Mouse (Mus musculus) frontal cortex, adult (tissue): ENCODE results near the gene Cntnap2.
A peak's percentile ranks its signal among the peaks of the same experiment; 100 is the strongest.

Source experiments
- ATAC-seq: cut with Nextera tagmentation; 2 replicates; pipeline ENCODE4 v1.9.2; 2017; ENCODE audit warnings: mild to moderate bottlenecking, moderate library complexity, mixed read lengths; ENCODE audit not compliant: low TSS enrichment

Cntnap2 gene

DNA sequence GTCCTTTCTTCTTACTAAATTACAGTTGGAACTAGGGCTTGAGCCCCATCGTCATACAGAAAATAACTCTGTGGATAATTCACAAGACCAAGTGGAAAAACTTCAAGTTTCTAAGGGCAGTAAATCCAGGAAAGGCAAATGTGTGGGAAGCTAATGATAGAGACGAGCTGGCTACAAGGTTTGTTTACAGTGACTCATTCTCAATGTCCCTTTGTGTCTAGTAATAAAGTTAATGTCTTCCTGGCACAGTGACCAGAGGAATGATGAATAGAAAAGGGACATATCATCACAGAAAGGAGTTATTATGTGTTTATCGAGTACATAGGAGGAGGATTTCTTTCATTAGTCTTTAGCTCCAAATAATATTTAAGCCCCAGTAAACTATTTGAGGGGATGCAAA, 828.7 kb downstream of the Cntnap2 start:
- no peak for ATAC-seq

- ATAC-seq, result peak; percentile 92
These were observed 879.1 kb downstream of the Cntnap2 start for GRCm38 (mm10) chr6:45938263-45938662.

- no peak for ATAC-seq
These were observed 879.6 kb downstream of the Cntnap2 start for GRCm38 (mm10) chr6:45938775-45939174.

- no peak for ATAC-seq
These were observed 886.2 kb downstream of the Cntnap2 start for GRCm38 (mm10) chr6:45945144-45945985.

GRCm38 (mm10) chr6:45954773-45955172, 895.6 kb downstream of the Cntnap2 start:
- no peak for ATAC-seq

DNA sequence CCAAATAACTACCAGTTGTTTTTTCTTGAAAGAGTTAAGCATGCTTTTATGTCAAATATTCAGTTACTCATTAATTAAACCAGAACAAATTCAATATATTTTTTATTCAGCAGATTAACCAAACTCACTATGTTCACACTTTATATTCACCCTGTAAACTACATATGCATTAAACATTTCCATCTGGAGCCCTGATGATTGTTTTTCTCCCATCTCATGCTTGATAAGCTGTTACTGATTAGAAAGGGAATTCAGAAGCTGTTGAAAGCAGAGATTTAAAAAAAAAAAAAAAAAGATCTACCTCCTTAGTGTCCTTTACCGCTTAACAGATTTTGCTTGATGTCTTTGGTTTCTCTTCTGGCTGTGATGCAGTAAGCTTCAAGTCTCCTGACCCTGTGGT, 905.3 kb downstream of the Cntnap2 start:
- ATAC-seq, result no peak

GRCm38 (mm10) chr6:45974471-45975154, 915.5 kb downstream of the Cntnap2 start:
- no peak for ATAC-seq

GRCm38 (mm10) chr6:45979171-45979570, 920.0 kb downstream of the Cntnap2 start:
- ATAC-seq, result no peak

DNA sequence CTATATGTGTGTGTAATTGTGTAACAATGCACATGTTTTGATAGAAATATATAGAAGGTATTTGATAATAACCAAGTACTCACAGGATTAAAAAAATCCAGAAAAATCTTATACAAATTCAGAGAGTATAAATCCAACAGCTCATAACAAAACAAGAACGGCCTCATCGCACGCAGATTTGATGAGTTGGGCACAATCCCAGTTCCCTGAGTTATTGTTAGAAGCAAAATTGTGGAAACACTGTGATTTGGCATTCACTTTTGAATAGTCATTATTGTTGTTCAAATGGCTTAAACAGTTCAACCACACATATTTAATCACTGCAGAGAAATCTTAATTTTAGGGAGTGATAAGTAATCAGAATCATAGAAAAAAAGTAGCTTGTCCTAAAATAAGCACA, 928.9 kb downstream of the Cntnap2 start:
- no peak for ATAC-seq

GRCm38 (mm10) chr6:45991086-45991485, 931.9 kb downstream of the Cntnap2 start:
- ATAC-seq, result no peak

DNA sequence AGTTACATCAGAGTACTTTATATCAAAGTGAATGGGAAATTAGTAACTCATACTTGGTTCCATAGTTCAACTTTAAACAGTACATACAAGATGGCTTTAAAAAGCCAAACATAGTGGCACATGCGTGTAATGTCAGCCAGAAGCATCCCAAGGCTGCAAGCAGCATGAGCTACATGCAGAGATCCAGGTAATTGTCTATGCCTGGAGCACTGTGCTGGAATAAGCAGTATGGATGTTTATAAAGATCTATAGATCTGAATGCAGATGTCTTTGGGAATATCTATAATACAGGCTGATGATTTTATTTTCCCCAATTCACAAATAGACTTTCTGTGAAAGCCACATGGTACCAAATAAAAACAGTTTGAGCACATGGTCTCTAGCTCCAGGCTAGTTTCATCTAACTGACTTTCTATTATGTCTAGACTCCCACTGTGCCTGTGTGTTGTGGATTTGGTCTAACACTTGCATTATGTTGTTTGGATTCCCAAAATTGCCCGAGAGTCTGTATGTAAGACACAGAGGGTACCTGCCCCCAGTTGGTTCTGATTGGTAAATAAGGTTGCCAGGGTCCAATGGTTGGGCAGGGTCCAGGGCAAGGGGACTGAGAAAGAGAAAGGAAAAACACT, 963.5 kb downstream of the Cntnap2 start:
- ATAC-seq, result no peak

DNA sequence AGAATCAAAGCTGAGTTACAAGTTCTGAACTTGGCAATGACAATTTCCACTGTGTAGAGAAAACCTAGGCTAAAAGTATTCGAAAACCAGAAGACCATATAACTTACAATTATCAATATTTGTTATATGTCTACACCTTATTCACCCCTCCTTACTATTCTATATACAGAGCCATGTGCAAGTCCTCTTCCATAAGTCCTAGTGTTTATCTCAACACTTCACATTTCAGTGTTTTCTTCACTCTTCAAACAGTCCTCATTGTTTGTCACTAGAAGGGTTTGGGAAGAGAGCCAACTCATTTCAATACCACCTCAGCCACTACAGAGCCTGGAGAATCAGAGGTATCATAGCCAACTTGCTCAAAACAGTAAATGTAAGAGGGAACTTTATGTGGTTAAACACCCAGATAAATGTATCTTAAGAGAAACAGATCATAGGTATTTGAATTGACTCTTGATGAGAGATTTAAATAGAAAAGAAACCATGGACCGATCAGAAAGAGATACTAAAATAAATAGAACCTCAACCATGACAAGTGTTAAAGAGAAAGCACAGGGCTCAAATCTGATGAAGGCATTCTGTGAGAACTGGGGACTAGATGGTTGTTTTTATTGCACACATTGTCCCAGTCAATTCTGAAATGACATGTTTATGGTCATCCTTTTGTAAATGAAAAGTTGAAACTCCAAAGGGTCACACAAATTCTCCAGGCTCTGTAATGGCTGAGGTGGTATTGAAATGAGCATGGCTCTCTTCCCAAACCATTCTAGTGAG, 972.9 kb downstream of the Cntnap2 start:
- no peak for ATAC-seq

GRCm38 (mm10) chr6:46033108-46033507, 974.0 kb downstream of the Cntnap2 start:
- ATAC-seq, result peak; percentile 64

DNA sequence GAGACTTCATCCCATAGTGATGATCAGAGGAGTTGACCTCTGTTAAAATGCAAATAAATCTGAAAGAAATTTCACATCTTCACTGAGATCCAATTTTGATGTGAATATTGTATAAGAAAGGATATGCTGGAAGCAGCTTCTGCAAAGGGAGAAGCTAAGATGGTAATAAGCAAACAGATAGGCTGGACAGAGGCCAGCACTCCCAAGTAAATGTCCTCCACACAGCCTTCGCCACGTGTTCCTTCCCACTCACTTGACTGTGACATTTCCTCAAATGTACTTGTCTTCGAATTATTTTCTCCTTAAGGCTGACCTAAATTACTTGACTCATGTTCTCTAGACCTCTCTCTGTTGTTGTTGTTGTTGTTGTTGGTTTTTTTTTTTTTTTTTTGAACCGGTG, 981.5 kb downstream of the Cntnap2 start:
- ATAC-seq, result peak; percentile 91

DNA sequence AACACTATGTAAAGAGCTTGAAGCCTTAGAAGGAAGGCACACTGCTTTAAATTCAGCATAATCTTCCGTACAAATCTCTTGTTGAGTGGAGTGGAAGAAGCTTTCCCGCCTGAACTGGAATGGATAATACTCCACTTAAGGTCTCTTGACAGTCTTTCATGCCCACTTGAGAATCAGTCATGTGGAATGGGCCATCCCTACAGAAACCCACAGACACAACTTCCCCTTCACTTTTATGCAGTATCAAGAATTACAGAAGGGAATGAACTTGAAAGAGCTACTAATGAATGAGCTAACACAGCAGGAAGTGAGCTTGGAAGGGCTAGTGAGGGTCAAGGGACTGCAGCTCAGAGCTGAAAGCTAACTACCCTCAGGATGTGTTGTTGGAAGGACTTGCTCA, 1021.1 kb downstream of the Cntnap2 start:
- no peak for ATAC-seq

DNA sequence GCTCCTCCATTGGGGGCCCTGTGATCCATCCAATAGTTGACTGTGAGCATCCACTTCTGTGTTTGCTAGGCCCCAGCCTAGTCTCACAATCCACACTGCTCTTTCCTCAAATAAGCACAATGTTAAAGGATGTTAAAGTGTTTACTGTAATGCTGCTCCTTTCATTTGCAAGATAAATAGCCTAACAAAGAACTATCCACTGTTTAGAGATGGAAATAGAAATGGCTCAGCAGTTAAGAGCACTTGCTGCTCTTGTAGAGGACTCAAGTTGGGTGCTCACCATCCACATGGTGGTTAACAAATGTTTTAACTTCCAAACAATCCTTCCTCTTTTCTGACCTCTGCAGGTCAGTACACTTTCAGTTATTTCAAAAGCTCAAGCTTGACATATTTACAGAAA, 1022.3 kb downstream of the Cntnap2 start:
- no peak for ATAC-seq

DNA sequence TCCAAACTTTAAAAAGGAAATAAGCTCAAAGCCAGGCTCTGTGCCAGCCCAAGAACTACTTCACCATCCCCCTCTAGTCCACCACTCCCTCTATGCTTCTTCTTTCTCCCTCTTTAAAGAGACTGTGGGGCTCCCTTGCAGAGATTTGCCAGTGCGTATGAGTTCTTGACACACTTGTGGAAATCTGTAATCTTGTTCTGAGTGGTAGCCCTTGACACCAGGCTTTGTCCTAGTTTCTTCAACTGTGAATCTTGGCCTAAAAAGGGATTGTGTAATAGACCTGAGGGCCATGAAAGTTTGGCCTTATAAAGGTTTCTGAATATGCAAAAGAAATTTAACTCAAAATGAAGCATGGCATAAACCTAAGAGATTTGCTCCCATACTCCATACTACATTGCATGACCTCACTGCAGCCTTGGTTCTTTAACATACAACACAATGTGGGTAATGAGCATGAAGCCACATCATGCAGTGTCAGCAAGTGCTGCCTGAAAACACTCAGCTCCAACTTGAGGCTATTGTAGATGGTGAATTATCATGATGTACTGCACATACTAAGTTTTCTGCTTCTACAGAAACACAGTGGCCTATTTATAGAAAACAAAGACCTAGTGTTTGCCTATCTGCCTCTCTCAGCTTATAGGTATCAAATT, 1084.2 kb downstream of the Cntnap2 start:
- ATAC-seq, result no peak

DNA sequence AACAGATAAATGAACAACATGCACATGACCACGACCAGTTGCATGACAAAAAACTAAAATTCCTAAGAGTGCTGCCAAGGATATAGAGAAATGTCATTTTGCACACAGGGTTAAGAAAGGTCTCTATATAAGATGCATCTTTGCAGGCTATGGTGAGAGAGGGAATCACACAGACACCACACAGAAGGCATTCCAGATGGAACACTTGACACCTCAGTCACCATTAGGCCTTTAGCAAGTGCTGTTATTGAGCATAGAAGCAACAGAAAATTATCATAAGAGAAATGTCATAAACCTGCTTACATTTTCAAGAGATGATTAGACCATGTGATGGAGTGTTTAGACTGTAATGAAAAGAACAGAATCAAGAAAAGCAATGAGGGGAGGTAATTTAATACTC, 1107.7 kb downstream of the Cntnap2 start:
- no peak for ATAC-seq

- peak; percentile 81 for ATAC-seq
These were observed 1138.1 kb downstream of the Cntnap2 start for GRCm38 (mm10) chr6:46197298-46197697.

GRCm38 (mm10) chr6:46201828-46202227, 1142.7 kb downstream of the Cntnap2 start:
- no peak for ATAC-seq

DNA sequence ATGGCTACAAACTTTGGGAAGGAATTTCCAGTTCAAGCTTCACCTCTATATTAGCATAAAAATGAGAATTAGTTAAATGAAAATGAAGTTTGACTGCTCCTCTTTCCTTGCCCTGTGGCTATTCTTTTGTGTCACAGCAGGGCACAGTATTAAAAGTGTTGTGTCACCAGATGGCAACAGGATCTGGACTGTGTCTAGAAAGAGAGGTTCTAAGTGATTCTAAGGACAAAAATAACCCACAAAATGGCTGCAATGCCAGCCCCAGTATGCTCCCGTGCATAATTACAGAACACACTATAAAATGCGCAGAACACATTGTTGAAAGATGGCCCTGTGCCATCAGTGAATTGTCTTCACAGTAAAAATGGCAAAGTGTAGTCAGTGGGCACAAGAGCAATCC, 1146.4 kb downstream of the Cntnap2 start:
- ATAC-seq, result no peak

DNA sequence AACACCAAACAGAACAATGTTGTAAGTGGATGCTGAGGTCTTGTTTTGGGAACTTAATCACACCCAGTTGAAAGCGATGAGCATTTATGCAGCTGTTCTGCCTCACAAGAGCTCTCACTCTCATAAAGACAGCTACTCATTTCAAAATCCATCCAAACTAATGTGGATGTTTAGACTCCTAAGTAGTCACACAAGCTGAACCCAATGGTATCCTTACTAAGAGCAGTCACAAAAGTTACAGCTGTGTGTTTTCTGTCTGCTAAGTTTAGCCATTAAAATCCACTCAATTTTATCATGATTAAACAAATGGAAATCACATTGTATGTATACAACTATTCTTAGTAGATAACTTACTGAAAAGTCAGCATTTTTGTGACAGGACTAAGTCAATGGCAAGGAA, 1173.7 kb downstream of the Cntnap2 start:
- ATAC-seq, result no peak
